Mouse (Mus musculus): Measurements from ENCODE around the gene Hunk. TPM values are rescaled to one million over a fixed set of nuclear protein-coding genes. Genes with fewer than 3 reads are reported as not detected.

The Hunk gene
- total and polyA plus RNA-seq, 2 experiments, result 0.50 to 0.74 TPM

GRCm38 (mm10) chr16:90352691-90353090 is 33.1 kb upstream of the Hunk start:
- 81% methylated on average over 6 of the region's 6 CpGs for WGBS
- H3K27ac ChIP-seq (replicated peaks; ENCODE audit: insufficient read depth, low read depth, low read length), result no peak overlapping the region
- no peaks in the 10 kb centered on the region for H3K27me3 ChIP-seq (ENCODE audit: control insufficient read depth, insufficient read depth, low read length)
- no peaks in the 10 kb centered on the region for H3K36me3 ChIP-seq (ENCODE audit: control insufficient read depth, insufficient read depth, low read length)
- no peak overlapping the region for H3K4me3 ChIP-seq (ENCODE audit: insufficient read depth, low read depth, low read length)
- DNase-seq (ENCODE audit: extremely low read depth, low read depth, low spot score), result no peak
- H3K4me1 ChIP-seq (ENCODE audit: control insufficient read depth, insufficient read depth, low read length), result no peaks in the 10 kb centered on the region
- no peak for TF ChIP-seq POLR2A (IDR thresholded peaks at IDR 0.05; ENCODE audit: extremely low read depth, insufficient read depth, low read length)
- TF ChIP-seq CTCF (IDR thresholded peaks at IDR 0.05; ENCODE audit: low read depth, low read length), result no peak
- H3K9ac ChIP-seq (ENCODE audit: low read depth, low read length), result no peak overlapping the region
- no peaks in the 10 kb centered on the region for H3K79me2 ChIP-seq (ENCODE audit: control insufficient read depth, insufficient read depth, low read length)

GRCm38 (mm10) chr16:90353156-90353555 is 32.7 kb upstream of the Hunk start:
- no peaks in the 10 kb centered on the region for H3K36me3 ChIP-seq (ENCODE audit: control insufficient read depth, insufficient read depth, low read length)
- DNase-seq (ENCODE audit: extremely low read depth, low read depth, low spot score), result no peak
- H3K27ac ChIP-seq (replicated peaks; ENCODE audit: insufficient read depth, low read depth, low read length), result no peak overlapping the region
- no peak overlapping the region for H3K9ac ChIP-seq (ENCODE audit: low read depth, low read length)
- H3K79me2 ChIP-seq (ENCODE audit: control insufficient read depth, insufficient read depth, low read length), result no peaks in the 10 kb centered on the region
- H3K27me3 ChIP-seq (ENCODE audit: control insufficient read depth, insufficient read depth, low read length), result no peaks in the 10 kb centered on the region
- 89% methylated on average over 5 of the region's 5 CpGs for WGBS
- H3K4me1 ChIP-seq (ENCODE audit: control insufficient read depth, insufficient read depth, low read length), result no peaks in the 10 kb centered on the region
- TF ChIP-seq CTCF (IDR thresholded peaks at IDR 0.05; ENCODE audit: low read depth, low read length), result no peak
- no peak for TF ChIP-seq POLR2A (IDR thresholded peaks at IDR 0.05; ENCODE audit: extremely low read depth, insufficient read depth, low read length)
- no peak overlapping the region for H3K4me3 ChIP-seq (ENCODE audit: insufficient read depth, low read depth, low read length)

DNA sequence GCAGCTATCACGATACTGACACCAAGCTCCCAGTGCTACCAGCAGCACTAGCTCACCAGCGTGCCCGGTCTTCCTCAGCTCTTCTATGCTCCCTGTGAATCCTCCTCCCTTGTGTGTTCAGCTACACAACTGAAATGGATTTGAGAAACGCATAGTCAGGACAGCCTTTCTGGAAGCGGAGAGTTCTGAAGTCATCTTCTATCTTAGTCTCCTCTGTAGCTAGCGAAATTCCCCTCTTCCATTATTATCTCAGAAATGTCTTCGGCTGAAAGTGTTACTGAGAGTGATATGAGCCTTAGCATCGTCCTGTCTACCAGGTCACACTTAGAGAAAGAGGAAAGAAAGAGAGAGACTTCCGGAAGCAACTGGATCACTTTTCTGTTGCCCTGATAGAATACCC is 26.5 kb upstream of the Hunk start:
- Histone ChIP-seq H3K27me3 (ENCODE audit: control insufficient read depth, insufficient read depth, low read length) (no peaks in the 10 kb centered on the region), H3K36me3 (ENCODE audit: control insufficient read depth, insufficient read depth, low read length) (no peaks in the 10 kb centered on the region), H3K27ac (replicated peaks; ENCODE audit: insufficient read depth, low read depth, low read length) (no peak overlapping the region), H3K79me2 (ENCODE audit: control insufficient read depth, insufficient read depth, low read length) (no peaks in the 10 kb centered on the region), H3K4me3 (ENCODE audit: insufficient read depth, low read depth, low read length) (no peak overlapping the region), H3K4me1 (ENCODE audit: control insufficient read depth, insufficient read depth, low read length) (no peaks in the 10 kb centered on the region), H3K9ac (ENCODE audit: low read depth, low read length) (no peak overlapping the region)
- WGBS, result 72% methylated on average over 9 of the region's 9 CpGs
- DNase-seq (ENCODE audit: extremely low read depth, low read depth, low spot score), result no peak
- TF ChIP-seq CTCF (IDR thresholded peaks at IDR 0.05; ENCODE audit: low read depth, low read length), result no peak
- no peak for TF ChIP-seq POLR2A (IDR thresholded peaks at IDR 0.05; ENCODE audit: extremely low read depth, insufficient read depth, low read length)

- no peak overlapping the region for H3K9ac ChIP-seq (ENCODE audit: low read depth, low read length)
- H3K79me2 ChIP-seq (ENCODE audit: control insufficient read depth, insufficient read depth, low read length), result no peaks in the 10 kb centered on the region
- no peak overlapping the region for H3K27ac ChIP-seq (replicated peaks; ENCODE audit: insufficient read depth, low read depth, low read length)
- H3K27me3 ChIP-seq (ENCODE audit: control insufficient read depth, insufficient read depth, low read length), result no peaks in the 10 kb centered on the region
- DNase-seq (ENCODE audit: extremely low read depth, low read depth, low spot score), result no peak
- H3K36me3 ChIP-seq (ENCODE audit: control insufficient read depth, insufficient read depth, low read length), result no peaks in the 10 kb centered on the region
- 46% methylated on average over 4 of the region's 4 CpGs for WGBS
- H3K4me3 ChIP-seq (ENCODE audit: insufficient read depth, low read depth, low read length), result no peak overlapping the region
- no peaks in the 10 kb centered on the region for H3K4me1 ChIP-seq (ENCODE audit: control insufficient read depth, insufficient read depth, low read length)
- TF ChIP-seq POLR2A (IDR thresholded peaks at IDR 0.05; ENCODE audit: extremely low read depth, insufficient read depth, low read length) (no peak), CTCF (IDR thresholded peaks at IDR 0.05; ENCODE audit: low read depth, low read length) (no peak)
Observed at GRCm38 (mm10) chr16:90359750-90360149, 26.1 kb upstream of the Hunk start.

DNA sequence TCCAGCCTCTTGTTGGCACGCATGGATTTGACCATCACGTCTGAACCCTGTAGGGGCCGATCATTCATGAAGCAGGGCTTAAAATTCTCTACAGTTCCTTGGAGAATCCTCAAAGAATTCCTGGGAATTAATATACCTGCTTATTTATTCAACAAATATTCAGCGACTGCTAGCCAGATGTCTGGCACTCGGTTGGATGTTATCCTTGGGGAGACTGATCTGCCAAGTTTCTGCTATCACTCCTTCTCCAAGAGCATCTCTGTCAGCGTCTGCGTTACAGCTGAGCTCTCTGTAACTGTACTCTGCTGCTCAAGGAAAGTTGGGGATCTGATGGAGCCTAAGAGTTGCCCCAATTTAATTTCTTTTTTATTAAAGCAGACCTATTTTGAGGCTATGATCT is 25.5 kb upstream of the Hunk start:
- H3K27me3 ChIP-seq (ENCODE audit: control insufficient read depth, insufficient read depth, low read length), result no peaks in the 10 kb centered on the region
- H3K27ac ChIP-seq (replicated peaks; ENCODE audit: insufficient read depth, low read depth, low read length), result no peak overlapping the region
- 77% methylated on average over 7 of the region's 7 CpGs for WGBS
- no peak for TF ChIP-seq CTCF (IDR thresholded peaks at IDR 0.05; ENCODE audit: low read depth, low read length)
- no peak for TF ChIP-seq POLR2A (IDR thresholded peaks at IDR 0.05; ENCODE audit: extremely low read depth, insufficient read depth, low read length)
- no peak overlapping the region for H3K9ac ChIP-seq (ENCODE audit: low read depth, low read length)
- H3K4me1 ChIP-seq (ENCODE audit: control insufficient read depth, insufficient read depth, low read length), result no peaks in the 10 kb centered on the region
- no peaks in the 10 kb centered on the region for H3K36me3 ChIP-seq (ENCODE audit: control insufficient read depth, insufficient read depth, low read length)
- H3K79me2 ChIP-seq (ENCODE audit: control insufficient read depth, insufficient read depth, low read length), result no peaks in the 10 kb centered on the region
- no peak overlapping the region for H3K4me3 ChIP-seq (ENCODE audit: insufficient read depth, low read depth, low read length)
- DNase-seq (ENCODE audit: extremely low read depth, low read depth, low spot score), result no peak

- H3K4me1 ChIP-seq (ENCODE audit: control insufficient read depth, insufficient read depth, low read length), result no peaks in the 10 kb centered on the region
- H3K79me2 ChIP-seq (ENCODE audit: control insufficient read depth, insufficient read depth, low read length), result no peaks in the 10 kb centered on the region
- no peak overlapping the region for H3K4me3 ChIP-seq (ENCODE audit: insufficient read depth, low read depth, low read length)
- no peak overlapping the region for H3K27ac ChIP-seq (replicated peaks; ENCODE audit: insufficient read depth, low read depth, low read length)
- no peak for DNase-seq (ENCODE audit: extremely low read depth, low read depth, low spot score)
- H3K27me3 ChIP-seq (ENCODE audit: control insufficient read depth, insufficient read depth, low read length), result no peaks in the 10 kb centered on the region
- WGBS, result 71% methylated on average over 6 of the region's 6 CpGs
- TF ChIP-seq CTCF (IDR thresholded peaks at IDR 0.05; ENCODE audit: low read depth, low read length) (no peak), POLR2A (IDR thresholded peaks at IDR 0.05; ENCODE audit: extremely low read depth, insufficient read depth, low read length) (no peak)
- no peaks in the 10 kb centered on the region for H3K36me3 ChIP-seq (ENCODE audit: control insufficient read depth, insufficient read depth, low read length)
- no peak overlapping the region for H3K9ac ChIP-seq (ENCODE audit: low read depth, low read length)
Observed at GRCm38 (mm10) chr16:90362926-90363325, 22.9 kb upstream of the Hunk start.

Measured in liver, adult 2 months (tissue).